Mouse (Mus musculus): ENCODE results near the gene Sde2. TPM values are rescaled to one million over a fixed set of nuclear protein-coding genes. Genes with fewer than 3 reads are reported as not detected.

The Sde2 gene
- total RNA-seq (2021) = 10 to 100 TPM; 20.6 to 23.4 TPM

GRCm38 (mm10) chr1:180850316-180851270 lies at the start of gene Sde2:
TSS of gene Sde2 (plus strand) at chr1:180851127.
- DNase-seq (ENCODE audit: extremely low spot score in 1 of 2, low spot score in 1 of 2) = peak; percentile 99

- DNase-seq (ENCODE audit: extremely low spot score in 1 of 2, low spot score in 1 of 2) = no peak
Measured at GRCm38 (mm10) chr1:180801466-180801994, 49.4 kb upstream of the Sde2 start.

- DNase-seq (ENCODE audit: extremely low spot score in 1 of 2, low spot score in 1 of 2) = no peak
Measured at GRCm38 (mm10) chr1:180803881-180804280, 47.0 kb upstream of the Sde2 start.

GRCm38 (mm10) chr1:180808831-180809230 lies 42.1 kb upstream of the Sde2 start:
- no peak for DNase-seq (ENCODE audit: extremely low spot score in 1 of 2, low spot score in 1 of 2)

- no peak for DNase-seq (ENCODE audit: extremely low spot score in 1 of 2, low spot score in 1 of 2)
Measured at GRCm38 (mm10) chr1:180810976-180811375, 40.0 kb upstream of the Sde2 start.

DNA sequence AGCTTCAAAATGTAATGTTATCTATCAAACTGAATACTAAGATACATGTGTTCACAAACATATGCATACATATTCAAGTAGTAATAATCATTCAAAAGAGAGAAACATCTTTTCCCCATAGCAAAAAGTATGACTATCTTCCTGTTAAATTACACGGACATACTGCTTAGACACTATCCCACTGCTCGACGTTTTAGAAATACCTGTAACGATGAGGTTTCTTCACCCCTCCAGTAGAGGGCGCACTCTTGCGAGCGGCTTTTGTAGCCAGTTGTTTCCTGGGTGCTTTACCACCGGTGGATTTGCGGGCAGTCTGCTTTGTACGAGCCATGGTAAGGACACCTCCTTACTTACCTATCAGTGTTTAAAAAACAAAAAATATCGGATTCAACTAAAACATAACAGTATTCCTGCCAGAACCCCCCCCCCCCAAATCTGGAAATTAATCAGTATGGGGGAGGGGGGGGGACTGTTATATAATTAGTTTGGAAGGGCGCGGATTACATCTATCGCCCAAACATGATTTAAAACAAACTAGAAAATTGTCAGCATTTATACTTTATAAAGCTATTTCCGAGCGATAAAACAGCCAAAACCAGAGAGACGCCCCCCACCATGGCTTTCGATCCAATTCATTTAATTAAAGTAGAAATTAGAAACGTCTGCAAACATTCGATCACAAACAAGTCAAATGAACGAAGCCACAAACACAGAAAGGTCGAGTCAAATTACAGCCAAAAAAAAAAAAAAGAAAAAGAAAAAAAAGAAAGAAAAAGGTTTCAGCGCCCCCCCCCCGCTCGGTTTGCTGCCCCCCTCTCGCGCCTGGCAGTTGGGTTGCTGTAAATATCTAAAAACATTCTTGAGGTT lies 39.1 kb upstream of the Sde2 start:
- DNase-seq (ENCODE audit: extremely low spot score in 1 of 2, low spot score in 1 of 2) = no peak

GRCm38 (mm10) chr1:180812463-180813408 lies 38.2 kb upstream of the Sde2 start:
- peak; percentile 45 to 54 for DNase-seq (ENCODE audit: extremely low spot score in 1 of 2, low spot score in 1 of 2)

- DNase-seq (ENCODE audit: extremely low spot score in 1 of 2, low spot score in 1 of 2) = peak; percentile 90 to 92
Measured at GRCm38 (mm10) chr1:180813409-180813884, 37.5 kb upstream of the Sde2 start.

GRCm38 (mm10) chr1:180813885-180814740 lies 36.8 kb upstream of the Sde2 start, which contains the start of gene H3f3a:
TSS of gene H3f3a (minus strand) at chr1:180813943.
- DNase-seq (ENCODE audit: extremely low spot score in 1 of 2, low spot score in 1 of 2) = peak in 1 of 2 experiments; percentile 64

- DNase-seq (ENCODE audit: extremely low spot score in 1 of 2, low spot score in 1 of 2) = no peak
Measured at GRCm38 (mm10) chr1:180815371-180816024, 35.4 kb upstream of the Sde2 start.

GRCm38 (mm10) chr1:180818000-180818399 lies 32.9 kb upstream of the Sde2 start:
- DNase-seq (ENCODE audit: extremely low spot score in 1 of 2, low spot score in 1 of 2) = no peak

GRCm38 (mm10) chr1:180821101-180821500 lies 29.8 kb upstream of the Sde2 start:
- DNase-seq (ENCODE audit: extremely low spot score in 1 of 2, low spot score in 1 of 2) = no peak

- DNase-seq (ENCODE audit: extremely low spot score in 1 of 2, low spot score in 1 of 2) = no peak
Measured at GRCm38 (mm10) chr1:180822276-180822675, 28.7 kb upstream of the Sde2 start.

GRCm38 (mm10) chr1:180823716-180824115 lies 27.2 kb upstream of the Sde2 start:
- no peak for DNase-seq (ENCODE audit: extremely low spot score in 1 of 2, low spot score in 1 of 2)

DNA sequence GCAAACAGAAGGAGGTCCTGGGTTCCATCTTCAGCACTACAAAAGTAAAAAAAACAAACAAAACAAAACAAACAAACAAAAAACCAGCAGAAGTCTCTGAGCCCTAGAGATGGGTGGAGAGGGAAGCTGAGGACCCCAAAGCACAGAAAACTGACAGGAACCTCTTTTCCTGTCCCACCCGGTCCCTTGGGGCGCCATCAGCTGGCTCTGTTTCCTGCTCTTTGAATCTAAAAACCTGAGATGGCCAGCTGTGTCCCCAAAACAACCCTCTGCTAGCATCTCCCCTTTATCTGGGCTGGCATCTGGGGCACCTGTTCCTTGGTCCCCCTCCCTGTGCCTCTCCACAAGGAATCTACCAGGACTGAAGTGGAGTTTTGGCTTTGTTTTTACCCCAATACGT lies 26.2 kb upstream of the Sde2 start:
- no peak for DNase-seq (ENCODE audit: extremely low spot score in 1 of 2, low spot score in 1 of 2)

GRCm38 (mm10) chr1:180826634-180827033 lies 24.3 kb upstream of the Sde2 start:
- no peak for DNase-seq (ENCODE audit: extremely low spot score in 1 of 2, low spot score in 1 of 2)

- no peak for DNase-seq (ENCODE audit: extremely low spot score in 1 of 2, low spot score in 1 of 2)
Measured at GRCm38 (mm10) chr1:180829775-180830174, 21.2 kb upstream of the Sde2 start.

DNA sequence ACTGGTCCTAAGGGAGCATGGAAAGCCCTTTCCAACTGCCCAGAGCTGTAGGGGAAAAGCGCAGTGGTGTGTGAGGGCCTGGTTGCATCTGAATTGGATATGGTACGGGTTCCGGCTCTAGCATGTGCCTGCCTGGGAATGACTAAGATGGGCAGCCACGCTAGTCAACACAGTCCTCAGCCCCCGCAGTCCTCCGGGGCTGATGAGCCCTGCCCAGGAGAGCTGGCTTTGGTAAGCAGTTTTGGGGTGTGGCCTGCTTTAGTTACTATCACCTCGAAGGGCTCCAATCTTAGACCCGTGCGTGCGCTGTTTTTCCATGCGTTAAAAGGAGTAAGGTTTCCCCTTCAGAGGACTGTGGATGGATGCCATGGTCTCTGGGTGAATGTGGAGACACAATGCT lies 20.8 kb upstream of the Sde2 start:
- no peak for DNase-seq (ENCODE audit: extremely low spot score in 1 of 2, low spot score in 1 of 2)
